Mouse (Mus musculus): ENCODE results near the gene Themis2. TPM values are rescaled to one million over a fixed set of nuclear protein-coding genes. Genes with fewer than 3 reads are reported as not detected.
"Not testable (repeated sequence)": the region's sequence is repeated elsewhere in the genome, so short reads cannot be mapped to it uniquely, and the experiment has no call there.

Gene Themis2
- polyA plus RNA-seq, 1 experiment from 2014 or later, result 0.40 TPM

DNA sequence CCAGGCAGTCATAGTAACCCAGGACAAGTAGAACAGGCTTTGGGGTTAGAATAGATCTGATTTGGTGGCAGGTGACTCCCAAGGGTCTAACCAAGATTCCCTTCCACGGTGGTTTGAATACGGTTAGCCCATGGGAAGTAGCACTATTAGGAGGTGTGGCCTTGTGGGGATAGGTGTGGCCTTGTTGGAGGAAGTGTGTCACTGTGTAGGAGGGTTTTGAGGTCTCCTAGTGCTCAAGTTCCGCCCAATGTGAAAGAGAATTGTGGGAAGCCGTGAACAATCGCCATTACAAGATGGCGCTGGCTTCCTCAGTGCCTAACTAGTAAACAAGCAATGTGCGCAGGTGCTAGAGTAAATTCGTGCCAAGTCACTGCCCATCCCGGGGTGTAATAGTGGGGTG is 59.0 kb downstream of the Themis2 start:
- not testable (repeated sequence) for H3K4me3 ChIP-seq; H3K36me3 ChIP-seq; H3K27ac ChIP-seq; DNase-seq (ENCODE audit: low spot score); H3K4me1 ChIP-seq; H3K9me3 ChIP-seq; H3K27me3 ChIP-seq (ENCODE audit: insufficient read depth, poor library complexity, severe bottlenecking)
- WGBS, result 83% methylated on average over 9 of the region's 9 CpGs

DNA sequence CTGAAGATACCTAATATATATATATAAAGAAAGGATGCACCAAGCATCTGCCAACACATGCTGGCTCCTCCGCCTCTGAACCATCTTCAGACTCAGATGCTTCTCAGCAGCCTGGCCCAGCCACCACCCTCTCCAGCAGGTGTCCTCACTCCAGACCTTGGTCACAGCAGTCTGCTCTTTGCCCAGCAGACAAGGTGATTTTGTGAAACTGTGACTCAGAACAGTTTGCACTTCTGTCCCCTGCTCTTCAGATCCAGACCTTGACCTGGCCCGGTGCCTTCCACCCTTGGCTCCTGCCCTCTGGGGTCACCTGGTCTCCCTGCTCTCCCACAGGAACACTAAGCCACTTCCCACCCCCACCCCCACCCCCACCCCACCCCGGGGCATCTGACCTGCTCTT is 60.3 kb downstream of the Themis2 start:
- WGBS, result 46% methylated on average over 3 of the region's 3 CpGs
- H3K9me3 ChIP-seq, result no peaks in the 10 kb centered on the region
- no peak overlapping the region for H3K4me3 ChIP-seq
- H3K27ac ChIP-seq, result no peak overlapping the region
- no peak for DNase-seq (ENCODE audit: low spot score)
- H3K4me1 ChIP-seq, result peaks cover 19% of the 10 kb centered on the region
- no peaks in the 10 kb centered on the region for H3K27me3 ChIP-seq (ENCODE audit: insufficient read depth, poor library complexity, severe bottlenecking)
- H3K36me3 ChIP-seq, result no peaks in the 10 kb centered on the region

DNA sequence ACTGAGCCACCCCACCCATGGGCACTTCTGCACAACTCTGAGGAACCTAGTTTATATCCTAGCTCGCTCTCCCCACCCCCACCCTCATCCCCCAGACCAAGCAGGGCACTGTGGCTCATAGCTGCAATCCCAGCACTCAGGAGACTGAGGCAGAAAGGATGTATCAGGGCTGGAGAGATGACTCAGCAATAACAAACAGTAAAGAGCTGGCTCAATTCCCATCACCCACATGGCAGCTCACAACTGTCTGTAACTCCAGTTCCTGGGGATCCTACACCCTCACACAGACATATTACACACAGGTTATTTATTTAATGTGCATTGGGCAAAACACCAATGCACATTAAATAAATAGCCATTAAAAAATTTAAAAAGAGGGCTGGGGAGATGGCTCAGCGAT is 60.8 kb downstream of the Themis2 start:
- H3K36me3 ChIP-seq, result no peaks in the 10 kb centered on the region
- H3K4me3 ChIP-seq, result no peak overlapping the region
- 77% methylated on average over 2 of the region's 2 CpGs for WGBS
- H3K27me3 ChIP-seq (ENCODE audit: insufficient read depth, poor library complexity, severe bottlenecking), result no peaks in the 10 kb centered on the region
- no peak overlapping the region for H3K27ac ChIP-seq
- no peak for DNase-seq (ENCODE audit: low spot score)
- H3K9me3 ChIP-seq, result no peaks in the 10 kb centered on the region
- peaks cover 19% of the 10 kb centered on the region for H3K4me1 ChIP-seq

DNA sequence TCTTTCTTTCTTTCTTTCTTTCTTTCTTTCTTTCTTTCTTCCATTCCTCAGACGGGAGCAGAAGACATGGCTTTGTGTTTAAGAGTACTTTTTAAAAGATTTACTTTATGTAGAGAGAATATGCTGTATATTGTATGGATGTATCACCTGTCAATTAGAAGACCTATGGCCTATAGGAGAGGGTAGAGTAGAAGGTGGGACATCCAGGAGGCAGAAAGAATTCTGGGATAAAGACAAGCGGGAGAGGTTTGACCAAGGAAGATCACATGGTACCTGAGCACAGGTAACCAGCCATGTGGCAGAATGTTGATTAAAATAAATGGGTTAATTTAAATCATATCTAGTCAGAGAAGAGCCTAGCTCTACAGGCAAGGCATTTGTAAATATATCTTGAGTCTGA is 61.4 kb downstream of the Themis2 start:
- WGBS, result 89% methylated on average over 2 of the region's 2 CpGs
- Histone ChIP-seq H3K9me3 (no peaks in the 10 kb centered on the region), H3K36me3 (no peaks in the 10 kb centered on the region), H3K4me3 (no peak overlapping the region), H3K4me1 (peaks cover 19% of the 10 kb centered on the region), H3K27ac (no peak overlapping the region), H3K27me3 (ENCODE audit: insufficient read depth, poor library complexity, severe bottlenecking) (no peaks in the 10 kb centered on the region)
- DNase-seq (ENCODE audit: low spot score), result no peak

DNA sequence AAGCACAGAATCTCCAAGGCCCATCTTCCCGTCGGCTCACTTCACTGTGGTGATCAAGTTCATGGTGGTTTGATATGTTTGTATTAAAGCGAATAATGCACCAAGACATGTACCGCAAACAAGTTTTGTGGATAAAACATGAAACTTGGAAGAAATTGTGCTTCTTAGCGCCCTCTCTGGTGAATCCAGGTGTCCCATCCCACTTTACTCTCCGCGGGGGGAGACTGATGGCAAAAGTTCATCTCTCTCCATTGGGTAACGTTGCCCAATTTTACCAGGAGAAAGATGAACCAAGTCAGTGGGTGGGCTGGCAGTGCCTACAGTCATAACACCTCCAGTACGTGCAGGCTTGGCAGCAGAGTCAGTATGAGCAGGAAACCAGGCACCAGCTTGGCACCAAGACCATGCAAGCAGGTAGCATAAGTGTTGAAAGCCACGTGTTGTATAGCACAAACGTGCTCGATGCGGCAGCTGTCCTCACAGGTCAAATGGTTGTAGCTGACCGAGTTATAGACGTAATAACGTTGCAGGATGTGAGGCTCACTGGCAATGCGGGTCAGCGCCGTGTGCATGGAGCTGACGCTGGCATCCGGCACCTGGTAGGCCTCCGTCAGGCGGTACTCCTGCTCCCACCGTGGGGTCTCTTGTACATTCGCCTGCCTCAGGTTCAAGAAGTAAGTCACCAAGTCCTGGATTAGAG is 63.0 kb downstream of the Themis2 start:
- WGBS, result 90% methylated on average over 25 of the region's 25 CpGs
- peak overlapping the region; percentile 77; the same call in 1 of the 2 replicates for H3K27ac ChIP-seq
- DNase-seq (ENCODE audit: low spot score), result no peak
- peaks cover 19% of the 10 kb centered on the region for H3K4me1 ChIP-seq
- H3K27me3 ChIP-seq (ENCODE audit: insufficient read depth, poor library complexity, severe bottlenecking), result no peaks in the 10 kb centered on the region
- no peak overlapping the region for H3K4me3 ChIP-seq
- H3K9me3 ChIP-seq, result no peaks in the 10 kb centered on the region
- H3K36me3 ChIP-seq, result no peaks in the 10 kb centered on the region

DNA sequence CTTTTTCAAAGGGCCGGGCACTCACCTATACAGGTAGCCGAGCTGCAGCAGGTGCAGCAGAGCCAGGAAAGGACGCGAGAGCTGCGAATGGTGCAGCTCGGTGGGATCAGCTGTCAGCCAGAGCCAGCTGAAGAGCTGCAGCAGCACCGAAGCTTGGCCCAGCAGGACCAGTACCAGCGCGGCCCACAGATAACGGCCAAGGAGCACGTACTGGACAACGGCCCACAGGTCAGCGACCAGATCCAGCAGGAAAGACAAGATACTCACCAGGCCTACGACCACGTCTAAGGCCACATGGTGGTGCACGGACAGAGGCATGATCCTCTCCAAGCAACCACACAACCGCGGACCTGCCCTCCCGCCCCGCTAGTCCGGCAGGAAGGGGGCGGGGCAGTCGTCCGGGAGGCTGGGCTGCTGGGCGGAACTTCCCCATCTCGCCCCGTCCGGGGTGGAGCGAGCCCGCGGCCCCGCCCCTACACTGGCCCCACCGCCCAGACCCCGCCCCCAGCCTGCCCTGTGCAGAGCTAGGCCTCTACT is 64.0 kb downstream of the Themis2 start, which contains the start of gene Xkr8:
Xkr8 (minus strand) TSS at position 399 of the 537 bp plus-strand sequence.
- H3K27me3 ChIP-seq (ENCODE audit: insufficient read depth, poor library complexity, severe bottlenecking), result no peaks in the 10 kb centered on the region
- no peaks in the 10 kb centered on the region for H3K36me3 ChIP-seq
- WGBS, result 3% methylated on average over 34 of the region's 34 CpGs
- H3K9me3 ChIP-seq, result no peaks in the 10 kb centered on the region
- peak; percentile 95 for DNase-seq (ENCODE audit: low spot score)
- peaks cover 26% of the 10 kb centered on the region for H3K4me1 ChIP-seq
- H3K27ac ChIP-seq, result peak within 1 kb of the TSS; percentile 77
- peak within 1 kb of the TSS; percentile 68 for H3K4me3 ChIP-seq

Other genes starting within 250 kb of the Themis2 start
- gene Ptafr, start 232.3 kb downstream of the Themis2 start, polyA plus RNA-seq (2016; fragmentation: Nextera tagmentation; extraction: Ambion mirVana), result 0.11 and 0.35 TPM in 2 replicates
- gene Eya3, start 157.4 kb downstream of the Themis2 start, polyA plus RNA-seq (2016; fragmentation: Nextera tagmentation; extraction: Ambion mirVana), result 27.4 and 33.0 TPM in 2 replicates
- 4.8 and 5.4 TPM in 2 replicates for gene Xkr8, start 63.8 kb downstream of the Themis2 start, polyA plus RNA-seq (2016; fragmentation: Nextera tagmentation; extraction: Ambion mirVana)
- gene Smpdl3b, start 39.1 kb downstream of the Themis2 start, polyA plus RNA-seq (2016; fragmentation: Nextera tagmentation; extraction: Ambion mirVana), result 6.2 and 7.3 TPM in 2 replicates
- gene Rpa2, start 28.1 kb downstream of the Themis2 start, polyA plus RNA-seq (2016; fragmentation: Nextera tagmentation; extraction: Ambion mirVana), result 107 and 131 TPM in 2 replicates
- 43.1 and 49.1 TPM in 2 replicates for gene Ppp1r8, start 46.8 kb upstream of the Themis2 start, polyA plus RNA-seq (2016; fragmentation: Nextera tagmentation; extraction: Ambion mirVana)
- 54.6 and 58.1 TPM in 2 replicates for gene Stx12, start 88.1 kb upstream of the Themis2 start, polyA plus RNA-seq (2016; fragmentation: Nextera tagmentation; extraction: Ambion mirVana)
- gene Fam76a, start 126.2 kb upstream of the Themis2 start, polyA plus RNA-seq (2016; fragmentation: Nextera tagmentation; extraction: Ambion mirVana), result 32.3 and 33.1 TPM in 2 replicates
- gene Fgr, start 177.7 kb upstream of the Themis2 start, polyA plus RNA-seq (2016; fragmentation: Nextera tagmentation; extraction: Ambion mirVana), result 0.36 and 0.43 TPM in 2 replicates
- gene Ahdc1, start 214.9 kb upstream of the Themis2 start, polyA plus RNA-seq (2016; fragmentation: Nextera tagmentation; extraction: Ambion mirVana), result 8.4 and 12.2 TPM in 2 replicates

Measured in heart, embryonic 10.5 days (tissue).